In the genomic region with DNA sequence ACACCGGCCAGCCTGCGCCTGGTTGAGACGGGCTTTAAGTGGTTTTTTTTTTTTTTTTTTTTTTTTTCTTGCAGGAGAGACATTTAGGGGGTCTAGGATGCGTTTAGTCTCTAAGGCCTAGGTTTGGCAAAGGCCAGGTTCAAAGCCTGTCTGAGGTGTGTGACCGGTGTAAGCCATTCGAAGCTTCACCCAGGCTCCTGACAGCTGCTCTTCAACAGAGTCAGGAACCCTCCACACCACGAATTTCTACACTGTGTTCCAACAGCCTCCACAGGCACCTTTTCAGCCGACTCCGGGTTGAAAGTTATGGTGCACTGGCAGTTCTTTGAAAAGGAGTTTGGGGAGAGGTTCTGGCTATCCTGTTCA, we compare ENCODE assay signal across 16 mouse cellular contexts. TPM values are rescaled to one million over a fixed set of nuclear protein-coding genes. Genes with fewer than 3 reads are reported as not detected.
DNase-seq lines count a peak whose midpoint lies in the region; ATAC-seq and TF ChIP-seq lines count a peak whose summit lies in the region.
"Had no signal": no experiment of that assay in that cellular context is flagged by ENCODE, and none has a peak within 500 bp of the region (broad histone marks: within the 10 kb centered on the region; RNA-seq: fewer than 3 reads in every experiment).

No protein-coding gene starts in this region.

- H3K4me2 ChIP-seq in forebrain, embryonic 16.5 days (ENCODE audit: low read length) = no peak overlapping the region
- H3K4me2 ChIP-seq in midbrain, embryonic 13.5 days (replicated peaks) = no peak overlapping the region
- H3K4me2 ChIP-seq in midbrain, postnatal 0 days (ENCODE audit: low read depth, low read length, poor library complexity, severe bottlenecking) = no peak overlapping the region
- H3K4me2 ChIP-seq in hindbrain, embryonic 11.5 days (replicated peaks; ENCODE audit: low read depth, low read length) = 0 out of 2 replicates have a peak overlapping the region, but pooled peaks have one; percentile 8
- no peak overlapping the region for H3K4me2 ChIP-seq in neural tube, embryonic 13.5 days
- H3K4me2 ChIP-seq: embryonic facial prominence, embryonic 12.5 days; liver, embryonic 13.5 days had no signal

- no peak overlapping the region for H3K27ac ChIP-seq in forebrain, embryonic 10.5 days
- H3K27ac ChIP-seq in forebrain, embryonic 16.5 days (ENCODE audit: low read length) = no peak overlapping the region
- no peak overlapping the region for H3K27ac ChIP-seq in midbrain, embryonic 13.5 days
- no peak overlapping the region for H3K27ac ChIP-seq in midbrain, postnatal 0 days (ENCODE audit: low read depth, low read length)
- H3K27ac ChIP-seq in hindbrain, embryonic 11.5 days (ENCODE audit: low read depth, low read length) = peak overlapping the region; percentile 72
- no peak overlapping the region for H3K27ac ChIP-seq in neural tube, embryonic 13.5 days (replicated peaks)
- H3K27ac ChIP-seq: embryonic facial prominence, embryonic 12.5 days; heart, adult 2 months; liver, embryonic 13.5 days had no signal

- no peaks in the 10 kb centered on the region for H3K9me3 ChIP-seq in forebrain, embryonic 10.5 days
- no peaks in the 10 kb centered on the region for H3K9me3 ChIP-seq in forebrain, embryonic 16.5 days (ENCODE audit: control insufficient read depth, low read length)
- no peaks in the 10 kb centered on the region for H3K9me3 ChIP-seq in midbrain, embryonic 13.5 days
- H3K9me3 ChIP-seq in midbrain, postnatal 0 days (ENCODE audit: low read length) = no peaks in the 10 kb centered on the region
- H3K9me3 ChIP-seq in hindbrain, embryonic 11.5 days (ENCODE audit: control insufficient read depth, low read length) = no peaks in the 10 kb centered on the region
- no peaks in the 10 kb centered on the region for H3K9me3 ChIP-seq in neural tube, embryonic 13.5 days
- H3K9me3 ChIP-seq: embryonic facial prominence, embryonic 12.5 days; liver, embryonic 13.5 days had no signal

- H3K4me3 ChIP-seq in forebrain, embryonic 10.5 days = peak overlapping the region; percentile 30
- H3K4me3 ChIP-seq in forebrain, embryonic 16.5 days (replicated peaks; ENCODE audit: low read length) = no peak overlapping the region
- H3K4me3 ChIP-seq in midbrain, embryonic 13.5 days (replicated peaks) = no peak overlapping the region
- H3K4me3 ChIP-seq in midbrain, postnatal 0 days (ENCODE audit: low read depth, low read length) = no peak overlapping the region
- H3K4me3 ChIP-seq in hindbrain, embryonic 11.5 days (ENCODE audit: low read depth, low read length) = no peak overlapping the region
- H3K4me3 ChIP-seq in neural tube, embryonic 13.5 days = no peak overlapping the region
- H3K4me3 ChIP-seq: embryonic facial prominence, embryonic 12.5 days; heart, adult 2 months; liver, embryonic 13.5 days; megakaryocyte, embryonic 14.5 days; myocyte had no signal

- peaks cover 53% of the 10 kb centered on the region for H3K4me1 ChIP-seq in forebrain, embryonic 10.5 days
- peaks cover 1% of the 10 kb centered on the region for H3K4me1 ChIP-seq in forebrain, embryonic 16.5 days (replicated peaks; ENCODE audit: control insufficient read depth, insufficient read depth, low read length)
- peaks cover 3% of the 10 kb centered on the region for H3K4me1 ChIP-seq in midbrain, embryonic 13.5 days (replicated peaks)
- no peaks in the 10 kb centered on the region for H3K4me1 ChIP-seq in midbrain, postnatal 0 days (ENCODE audit: insufficient read depth, low read length)
- peaks cover 7% of the 10 kb centered on the region for H3K4me1 ChIP-seq in hindbrain, embryonic 11.5 days (replicated peaks; ENCODE audit: control insufficient read depth, insufficient read depth, low read length)
- H3K4me1 ChIP-seq in neural tube, embryonic 13.5 days (replicated peaks) = peaks cover under 1% of the 10 kb centered on the region; the same call in 1 of the 2 replicates
- H3K4me1 ChIP-seq: liver, embryonic 13.5 days had no signal

- WGBS in forebrain, embryonic 10.5 days = 1% methylated on average over 9 of the region's 9 CpGs
- WGBS in forebrain, embryonic 16.5 days = 3% methylated on average over 9 of the region's 9 CpGs
- WGBS in midbrain, embryonic 13.5 days = under 1% methylated on average over 9 of the region's 9 CpGs
- 2% methylated on average over 9 of the region's 9 CpGs for WGBS in midbrain, postnatal 0 days
- WGBS in hindbrain, embryonic 11.5 days = under 1% methylated on average over 9 of the region's 9 CpGs
- WGBS in neural tube, embryonic 13.5 days = 4% methylated on average over 9 of the region's 9 CpGs

- DNase-seq in forebrain, embryonic 10.5 days (ENCODE audit: extremely low spot score, low spot score) = no peak
- DNase-seq in midbrain, postnatal 0 days (ENCODE audit: low spot score) = no peak
- DNase-seq in hindbrain, embryonic 11.5 days (ENCODE audit: low spot score) = peak; percentile 53
- DNase-seq in urinary bladder, postnatal 10 days (ENCODE audit: low spot score) = no peak
- DNase-seq in frontal cortex, postnatal 10 days (ENCODE audit: low spot score in 2 of 2) = no peak
- DNase-seq: heart, adult 2 months; liver, embryonic 13.5 days had no signal

- H3K36me3 ChIP-seq in forebrain, embryonic 10.5 days (replicated peaks) = no peaks in the 10 kb centered on the region
- no peaks in the 10 kb centered on the region for H3K36me3 ChIP-seq in forebrain, embryonic 16.5 days (ENCODE audit: control insufficient read depth, insufficient read depth)
- no peaks in the 10 kb centered on the region for H3K36me3 ChIP-seq in midbrain, embryonic 13.5 days
- no peaks in the 10 kb centered on the region for H3K36me3 ChIP-seq in midbrain, postnatal 0 days (ENCODE audit: insufficient read depth, low read length)
- no peaks in the 10 kb centered on the region for H3K36me3 ChIP-seq in hindbrain, embryonic 11.5 days (ENCODE audit: control insufficient read depth, insufficient read depth, low read length)
- no peaks in the 10 kb centered on the region for H3K36me3 ChIP-seq in neural tube, embryonic 13.5 days
- H3K36me3 ChIP-seq: embryonic facial prominence, embryonic 12.5 days; liver, embryonic 13.5 days had no signal

- no peak for ATAC-seq in forebrain, embryonic 16.5 days
- ATAC-seq in midbrain, embryonic 13.5 days = peak; percentile 61; the same call in 1 of the 2 replicates
- ATAC-seq in midbrain, postnatal 0 days (ENCODE audit: low FRiP score) = no peak
- ATAC-seq in hindbrain, embryonic 11.5 days (ENCODE audit: low FRiP score) = no peak
- ATAC-seq in neural tube, embryonic 13.5 days (ENCODE audit: low read depth) = peak; percentile 23; the same call in 1 of the 2 replicates

- no peak overlapping the region for H3K9ac ChIP-seq in forebrain, embryonic 16.5 days (replicated peaks; ENCODE audit: low read depth, low read length)
- H3K9ac ChIP-seq in midbrain, embryonic 13.5 days (replicated peaks) = no peak overlapping the region
- no peak overlapping the region for H3K9ac ChIP-seq in midbrain, postnatal 0 days (replicated peaks; ENCODE audit: low read length, poor library complexity, severe bottlenecking)
- H3K9ac ChIP-seq in hindbrain, embryonic 11.5 days (ENCODE audit: low read depth, low read length) = 0 out of 2 replicates have a peak overlapping the region, but pooled peaks have one; percentile 15
- H3K9ac ChIP-seq in neural tube, embryonic 13.5 days = no peak overlapping the region
- H3K9ac ChIP-seq: embryonic facial prominence, embryonic 12.5 days; liver, embryonic 13.5 days had no signal

- H3K27me3 ChIP-seq in forebrain, embryonic 10.5 days (ENCODE audit: poor library complexity, severe bottlenecking) = peaks cover 100% of the 10 kb centered on the region
- peaks cover 65% of the 10 kb centered on the region for H3K27me3 ChIP-seq in forebrain, embryonic 16.5 days (replicated peaks; ENCODE audit: control insufficient read depth, insufficient read depth, low read length)
- peaks cover 98% of the 10 kb centered on the region for H3K27me3 ChIP-seq in midbrain, embryonic 13.5 days
- peaks cover 62% of the 10 kb centered on the region for H3K27me3 ChIP-seq in midbrain, postnatal 0 days (ENCODE audit: insufficient read depth, low read length)
- peaks cover 82% of the 10 kb centered on the region for H3K27me3 ChIP-seq in hindbrain, embryonic 11.5 days (ENCODE audit: control insufficient read depth, insufficient read depth, low read length)
- peaks cover 98% of the 10 kb centered on the region for H3K27me3 ChIP-seq in neural tube, embryonic 13.5 days

- no peak for TF ChIP-seq CTCF in midbrain, postnatal 0 days (IDR thresholded peaks at IDR 0.05)

RNA-seq across cellular contexts. Expression of gene Phox2b, which starts 2.3 kb away (rescaled TPM):
- 0.05 TPM in 1 of 2 replicates, not detected in the other for polyA plus RNA-seq in forebrain, embryonic 10.5 days (2016; fragmentation: Nextera tagmentation; extraction: Ambion mirVana)
- not detected in 2 replicates for polyA plus RNA-seq in forebrain, embryonic 16.5 days (2015; fragmentation: Nextera tagmentation; extraction: Ambion mirVana)
- polyA plus RNA-seq in midbrain, embryonic 13.5 days (2015; fragmentation: Nextera tagmentation; extraction: Ambion mirVana) = 1.1 and 2.0 TPM in 2 replicates
- 0.99 and 3.1 TPM in 2 replicates for total RNA-seq in midbrain, postnatal 0 days (2014; rRNA removed)
- 0.20 and 0.21 TPM in 2 replicates for polyA plus RNA-seq in midbrain, postnatal 0 days (2015; fragmentation: Nextera tagmentation; extraction: Ambion mirVana)
- polyA plus RNA-seq in hindbrain, embryonic 11.5 days (2014; fragmentation: Nextera tagmentation; extraction: Ambion mirVana) = 41.8 and 42.3 TPM in 2 replicates
- polyA plus RNA-seq in neural tube, embryonic 13.5 days (2015; fragmentation: Nextera tagmentation; extraction: Ambion mirVana) = 0.93 and 2.8 TPM in 2 replicates
- total RNA-seq: gastrocnemius, postnatal 10 days; heart, adult 2 months; layer of hippocampus, postnatal 10 days; left cerebral cortex, postnatal 4 days had no signal
- polyA plus RNA-seq: myocyte had no signal

Comparison
In these comparisons a context has a peak if more than half of its experiments do, and no peak if none do; other contexts are left out.
1. ATAC-seq: peak in midbrain, embryonic 13.5 days (single experiment) and neural tube, embryonic 13.5 days (single experiment); none in forebrain, embryonic 16.5 days (single experiment), midbrain, postnatal 0 days (single experiment) and hindbrain, embryonic 11.5 days (single experiment).
2. RNA of gene Phox2b, which starts 2.3 kb away (polyA plus RNA-seq): 41.8 to 42.3 TPM in hindbrain, embryonic 11.5 days; 1.1 to 2.0 TPM in midbrain, embryonic 13.5 days, 0.93 to 2.8 TPM in neural tube, embryonic 13.5 days, 0.20 to 0.21 TPM in midbrain, postnatal 0 days, 0.05 TPM in forebrain, embryonic 10.5 days and not detected in forebrain, embryonic 16.5 days; every median in the first group is over 10 times any median in the second.